Mouse (Mus musculus) erythroid progenitor cell, adult 5-6 weeks (primary cell): ENCODE data around the gene Bag6. TPM values are rescaled to one million over a fixed set of nuclear protein-coding genes. Genes with fewer than 3 reads are reported as not detected.

Source experiments
- ATAC-seq: replicated peaks from 2 replicates; pipeline ENCODE4 v1.8.0; 2016; ENCODE audit warnings: moderate number of reproducible peaks, mild to moderate bottlenecking, moderate TSS enrichment, inconsistent platforms; ENCODE audit not compliant: poor library complexity, low FRiP score, severe bottlenecking
- total RNA-seq, 2 experiments: library from RNA; stranded (forward) in 1 of 2; stranded (reverse) in 1 of 2; fragments of 150-400 nt in 1 of 2; fragments of 186-747, 209-891 nt in 1 of 2; gene quantifications; 2 replicates each; pipeline versions ENCODE4 v1.2.3 to v1.2.4; 2015 to 2017; ENCODE audit warnings: low replicate concordance in 2 of 2

Gene Bag6
- total RNA-seq, 2 experiments from 2014 or later = 54.5 to 96.0 TPM

GRCm38 (mm10) chr17:35139269-35139668 is 4.3 kb downstream of the Bag6 start:
- ATAC-seq = no peak

GRCm38 (mm10) chr17:35140490-35140996 is 5.6 kb downstream of the Bag6 start:
- no peak for ATAC-seq

- ATAC-seq = no peak
Measured at GRCm38 (mm10) chr17:35141971-35142370, 7.0 kb downstream of the Bag6 start.

GRCm38 (mm10) chr17:35146139-35146538 is 11.2 kb downstream of the Bag6 start:
- no peak for ATAC-seq

- no peak for ATAC-seq
Measured at GRCm38 (mm10) chr17:35147348-35147747, 12.4 kb downstream of the Bag6 start.

- no peak for ATAC-seq
Measured at GRCm38 (mm10) chr17:35147922-35148639, 13.1 kb downstream of the Bag6 start.

- no peak for ATAC-seq
Measured at GRCm38 (mm10) chr17:35152121-35152520, 17.1 kb downstream of the Bag6 start.

GRCm38 (mm10) chr17:35153077-35153476 is 18.1 kb downstream of the Bag6 start:
- no peak for ATAC-seq

- no peak for ATAC-seq
Measured at GRCm38 (mm10) chr17:35153931-35154330, 19.0 kb downstream of the Bag6 start.

GRCm38 (mm10) chr17:35154616-35155015 is 19.6 kb downstream of the Bag6 start:
- ATAC-seq = no peak

- no peak for ATAC-seq
Measured at GRCm38 (mm10) chr17:35155451-35155850, 20.5 kb downstream of the Bag6 start.

GRCm38 (mm10) chr17:35156461-35157200 is 21.7 kb downstream of the Bag6 start:
- ATAC-seq = no peak

GRCm38 (mm10) chr17:35157254-35157653 is 22.3 kb downstream of the Bag6 start:
- ATAC-seq = no peak

GRCm38 (mm10) chr17:35157661-35158175 is 22.7 kb downstream of the Bag6 start:
- no peak for ATAC-seq

- ATAC-seq = no peak
Measured at GRCm38 (mm10) chr17:35158850-35159593, 24.0 kb downstream of the Bag6 start.

GRCm38 (mm10) chr17:35159638-35160037 is 24.7 kb downstream of the Bag6 start:
- no peak for ATAC-seq

GRCm38 (mm10) chr17:35161421-35161820 is 26.4 kb downstream of the Bag6 start:
- ATAC-seq = no peak

GRCm38 (mm10) chr17:35162121-35162520 is 27.1 kb downstream of the Bag6 start:
- no peak for ATAC-seq

- no peak for ATAC-seq
Measured at GRCm38 (mm10) chr17:35162730-35163129, 27.8 kb downstream of the Bag6 start.
